Mouse (Mus musculus): ENCODE data around the gene Sdhaf2.
"Not testable (repeated sequence)": the region's sequence is repeated elsewhere in the genome, so short reads cannot be mapped to it uniquely, and the experiment has no call there.

Sdhaf2 gene

GRCm38 (mm10) chr19:10525910-10526309 is at the start of gene Sdhaf2:
Sdhaf2 (minus strand) TSS chr19:10526142.
- peak in 1 of 2 experiments; percentile 35 for DNase-seq (ENCODE audit: low spot score in 2 of 2)

- DNase-seq (ENCODE audit: low spot score in 2 of 2): no peak
These were observed 43.7 kb upstream of the Sdhaf2 start for GRCm38 (mm10) chr19:10569627-10570026.

DNA sequence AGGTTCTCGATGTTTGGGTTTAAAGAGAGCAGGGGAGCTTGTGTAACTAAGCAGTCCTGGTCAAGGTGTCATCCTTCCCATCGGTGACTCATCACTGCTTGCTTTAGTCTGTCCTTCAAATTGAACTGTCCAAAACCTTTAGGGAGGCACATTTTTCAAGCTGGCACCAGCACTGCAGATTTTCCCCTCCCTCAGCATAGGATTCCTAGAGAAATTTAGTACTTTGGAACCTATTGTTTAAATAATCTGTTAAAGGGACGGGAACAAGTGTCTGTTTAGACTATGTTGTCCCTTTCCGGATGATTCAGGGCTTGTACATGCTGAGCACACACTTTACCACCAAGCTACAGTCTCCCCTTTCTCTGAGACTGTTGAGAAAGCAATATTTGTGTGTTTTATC is 39.3 kb upstream of the Sdhaf2 start:
- DNase-seq (ENCODE audit: low spot score in 2 of 2): no peak

GRCm38 (mm10) chr19:10564278-10564677 is 38.3 kb upstream of the Sdhaf2 start:
- no peak for DNase-seq (ENCODE audit: low spot score in 2 of 2)

DNA sequence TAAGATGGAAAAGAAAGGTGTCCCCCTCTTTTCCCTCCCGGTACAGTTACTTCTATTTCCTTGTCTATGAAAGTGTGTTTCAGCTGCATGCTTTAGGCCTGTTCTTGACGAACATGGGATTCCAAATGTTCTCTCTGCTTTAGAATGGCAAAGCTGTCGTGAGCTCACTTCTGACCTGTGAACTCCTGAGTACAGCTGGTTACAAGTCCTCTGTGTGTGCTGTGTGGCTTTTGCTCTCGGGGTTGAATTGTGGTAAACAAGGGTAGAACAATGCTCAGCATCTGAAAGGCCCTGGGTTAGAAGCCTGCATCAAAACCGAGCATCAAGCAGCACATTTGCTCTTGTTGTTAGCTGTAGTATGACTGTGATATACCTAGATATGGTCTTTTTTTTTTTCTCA is 36.4 kb upstream of the Sdhaf2 start:
- no peak for DNase-seq (ENCODE audit: low spot score in 2 of 2)

- no peak for DNase-seq (ENCODE audit: low spot score in 2 of 2)
These were observed 35.8 kb upstream of the Sdhaf2 start for GRCm38 (mm10) chr19:10561558-10562314.

GRCm38 (mm10) chr19:10560108-10560507 is 34.2 kb upstream of the Sdhaf2 start:
- DNase-seq (ENCODE audit: low spot score in 2 of 2): no peak

GRCm38 (mm10) chr19:10557837-10558375 is 32.0 kb upstream of the Sdhaf2 start:
- DNase-seq (ENCODE audit: low spot score in 2 of 2): not testable (repeated sequence)

DNA sequence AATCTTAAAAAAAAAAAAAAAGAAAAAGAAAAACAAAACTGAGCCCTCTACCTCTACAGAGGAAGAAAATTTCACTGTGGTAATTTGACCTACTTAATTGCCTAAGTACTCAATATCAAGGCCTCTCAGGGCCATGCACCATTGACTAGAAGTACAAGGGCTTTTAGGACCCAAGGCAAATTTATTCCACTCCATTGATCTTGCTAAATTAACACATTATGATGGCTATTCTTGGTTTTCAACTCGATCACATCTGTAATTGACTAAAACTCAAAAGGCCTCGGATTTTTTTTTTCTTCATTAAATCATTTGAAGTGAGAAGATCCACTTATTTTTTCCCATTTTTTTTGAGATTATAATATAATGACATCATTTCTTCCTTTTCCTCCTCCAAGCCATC is 31.5 kb upstream of the Sdhaf2 start:
- DNase-seq (ENCODE audit: low spot score in 2 of 2): no peak

GRCm38 (mm10) chr19:10557001-10557400 is 31.1 kb upstream of the Sdhaf2 start:
- no peak for DNase-seq (ENCODE audit: low spot score in 2 of 2)

DNA sequence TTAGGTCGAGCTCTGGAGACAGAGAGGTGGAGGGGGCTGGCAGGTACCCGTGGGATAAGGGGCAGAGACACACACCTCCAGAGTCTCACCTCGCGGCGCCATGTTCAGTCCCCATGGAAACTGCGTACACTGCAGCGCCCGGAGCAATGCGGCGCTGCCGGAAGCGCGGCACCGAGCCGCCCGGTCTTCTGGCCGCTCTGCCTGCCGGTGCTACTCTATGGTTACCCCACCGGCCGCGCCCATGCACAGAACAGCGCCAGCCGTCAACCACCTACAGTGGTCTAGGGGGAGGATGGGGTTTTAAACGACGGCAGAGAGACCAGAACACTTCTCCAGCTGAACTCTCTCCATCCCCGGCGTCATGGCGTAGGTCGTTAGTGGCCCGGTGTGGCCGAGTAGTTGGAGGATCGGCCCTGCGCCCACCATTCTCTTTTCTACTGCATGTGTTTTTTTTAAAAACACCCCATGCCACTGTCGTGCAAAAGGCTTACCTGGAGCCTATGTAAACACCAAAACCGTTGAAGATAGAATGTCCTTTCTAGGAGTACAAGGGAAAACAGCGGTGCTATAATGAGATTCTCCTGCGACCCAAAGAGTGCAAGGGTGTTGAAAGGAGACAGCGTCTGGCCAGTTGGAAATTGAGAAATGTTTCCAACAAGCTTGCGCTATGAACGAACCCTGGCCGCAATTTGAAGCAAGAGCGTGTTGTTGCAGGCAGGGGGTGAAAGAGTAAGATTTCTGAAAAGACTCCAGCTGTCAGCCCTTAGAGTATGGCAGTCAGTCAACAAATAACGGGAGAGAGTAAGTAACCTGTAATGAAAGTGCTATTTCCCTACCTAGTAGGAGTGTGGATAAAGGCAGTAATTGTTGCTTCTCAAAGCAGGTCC is 29.9 kb upstream of the Sdhaf2 start, which contains the start of gene Tmem216:
Gene Tmem216, minus strand, starts transcription at position 615 of the 887 bp plus-strand sequence.
- DNase-seq (ENCODE audit: low spot score in 2 of 2): peak; percentile 73 to 83

GRCm38 (mm10) chr19:10539454-10539853 is 13.5 kb upstream of the Sdhaf2 start:
- no peak for DNase-seq (ENCODE audit: low spot score in 2 of 2)

DNA sequence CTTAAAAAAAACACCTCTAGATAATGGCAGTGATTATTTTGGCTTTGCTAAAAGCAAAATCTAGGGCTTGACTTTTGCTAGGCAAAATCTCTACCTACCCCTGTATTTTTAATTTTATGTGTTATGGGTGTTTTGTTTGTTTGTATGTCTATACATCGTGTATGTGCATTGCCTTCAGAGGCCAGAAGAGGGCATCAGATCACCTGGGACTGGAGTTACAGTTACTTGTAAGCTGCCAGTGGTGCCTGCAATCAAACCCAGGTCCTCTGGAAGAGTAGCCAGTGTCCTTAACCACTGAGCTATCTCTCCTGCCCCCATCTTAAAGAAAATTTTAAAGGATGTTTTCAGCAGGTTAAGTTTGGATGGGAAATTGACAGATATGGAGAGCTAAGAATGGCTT is 4.1 kb upstream of the Sdhaf2 start:
- DNase-seq (ENCODE audit: low spot score in 2 of 2): no peak

GRCm38 (mm10) chr19:10525106-10525901 is 638 bp downstream of the Sdhaf2 start, which contains the start of gene Cpsf7:
Cpsf7 (plus strand) TSS chr19:10525266.
- peak; percentile 76 to 79 for DNase-seq (ENCODE audit: low spot score in 2 of 2)

GRCm38 (mm10) chr19:10524784-10525105 is 1.2 kb downstream of the Sdhaf2 start:
- DNase-seq (ENCODE audit: low spot score in 2 of 2): no peak

DNA sequence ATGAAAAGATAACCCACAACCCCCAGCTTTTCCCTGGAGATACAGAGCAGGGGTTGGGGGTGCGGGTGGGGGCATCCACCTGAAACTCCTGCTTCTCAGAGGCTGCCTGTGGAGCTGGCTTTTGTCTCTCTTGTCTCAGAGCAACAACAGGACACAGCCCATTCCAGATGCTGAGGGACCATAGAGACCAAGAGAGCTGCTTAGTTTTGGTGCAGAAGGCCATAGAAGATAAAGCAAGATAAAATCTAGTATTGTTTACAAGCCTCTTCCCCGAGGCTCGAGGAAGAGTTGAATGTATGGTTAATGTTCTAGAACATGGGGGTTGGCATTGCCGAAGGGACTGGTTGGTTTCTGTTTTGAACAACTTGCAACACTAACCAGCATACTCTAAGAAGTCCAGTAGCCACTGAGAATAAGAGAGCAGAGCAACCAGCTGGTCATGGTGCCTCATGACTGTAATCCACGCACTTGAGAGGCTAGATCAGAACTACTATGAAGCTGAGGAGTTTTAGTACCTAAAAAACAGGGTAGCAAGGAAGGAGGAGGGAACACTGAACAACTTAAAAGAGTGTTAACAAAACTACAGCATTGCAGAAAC is 2.4 kb downstream of the Sdhaf2 start:
- DNase-seq (ENCODE audit: low spot score in 2 of 2): no peak

- no peak for DNase-seq (ENCODE audit: low spot score in 2 of 2)
These were observed 4.0 kb downstream of the Sdhaf2 start for GRCm38 (mm10) chr19:10521926-10522325.

- no peak for DNase-seq (ENCODE audit: low spot score in 2 of 2)
These were observed 5.6 kb downstream of the Sdhaf2 start for GRCm38 (mm10) chr19:10520355-10520754.

GRCm38 (mm10) chr19:10510759-10511330 is 15.1 kb downstream of the Sdhaf2 start:
- DNase-seq (ENCODE audit: low spot score in 2 of 2): no peak

DNA sequence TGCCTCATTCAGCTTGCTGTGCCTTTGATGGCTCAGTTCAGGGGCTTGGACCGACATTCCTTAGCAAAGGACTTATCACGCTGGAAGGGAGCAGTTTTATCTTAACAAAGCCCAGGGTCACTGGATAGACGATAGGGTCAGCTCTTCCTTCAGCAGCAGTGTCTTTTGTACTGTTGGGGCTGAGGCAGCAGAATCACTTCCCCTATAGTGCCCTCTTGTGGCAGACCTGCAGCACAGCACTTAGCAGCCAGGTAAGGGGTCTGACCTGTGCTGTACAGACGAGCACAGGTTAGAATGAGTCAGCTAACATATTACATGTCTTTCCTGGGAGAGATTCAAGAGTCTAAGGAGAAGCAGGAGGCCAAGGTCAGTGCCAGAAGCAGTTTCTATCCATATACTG is 23.4 kb downstream of the Sdhaf2 start:
- DNase-seq (ENCODE audit: low spot score in 2 of 2): peak in 1 of 2 experiments; percentile 43

DNA sequence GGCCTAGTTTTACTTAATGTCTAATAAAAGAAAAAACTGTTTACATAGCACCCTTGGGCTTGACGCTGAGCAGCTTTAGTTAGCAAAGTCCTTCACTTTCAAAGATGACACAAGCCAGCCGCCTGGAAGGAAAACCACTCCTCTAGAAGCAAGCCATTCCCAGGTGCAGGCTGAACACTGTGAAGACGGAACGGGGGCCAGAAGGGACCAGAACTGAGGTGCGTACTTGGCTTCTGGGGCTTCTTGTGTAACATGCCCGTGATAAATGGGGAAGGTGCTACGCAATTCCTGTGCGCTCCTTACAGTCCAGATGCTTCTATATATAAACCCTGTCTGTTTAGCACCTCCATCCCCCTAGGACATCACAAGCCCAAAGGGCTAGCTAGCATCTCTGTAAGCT is 25.4 kb downstream of the Sdhaf2 start:
- no peak for DNase-seq (ENCODE audit: low spot score in 2 of 2)
